Mouse (Mus musculus) MEL (cell line): ENCODE results near the gene Entr1. TPM values are rescaled to one million over a fixed set of nuclear protein-coding genes. Genes with fewer than 3 reads are reported as not detected.
A peak's percentile ranks its signal among the peaks of the same experiment; 100 is the strongest.
"Not testable (repeated sequence)": the region's sequence is repeated elsewhere in the genome, so short reads cannot be mapped to it uniquely, and the experiment has no call there.

Experiments used
- DNase-seq: peaks from one replicate; pipeline ENCODE4 v3.0.0; 2011; ENCODE audit warnings: low read depth, low spot score
- H3K27ac ChIP-seq: 2 replicates; pipeline ENCODE4 v1.5.1; 2012; ENCODE audit warnings: low read depth, mild to moderate bottlenecking, control low read depth, low read length, moderate library complexity; ENCODE audit not compliant: control insufficient read depth
- H3K27me3 ChIP-seq, 2 experiments: fragments of 150-350 bp in 1 of 2; sonication (generic) in 1 of 2; 2 replicates each; pipeline ENCODE4 v1.6.1; 2012; ENCODE audit warnings: low read length in 2 of 2, mild to moderate bottlenecking in 2 of 2, improper control_type of control experiment in 1 of 2, moderate library complexity in 1 of 2; ENCODE audit not compliant: insufficient read depth in 2 of 2, control insufficient read depth in 1 of 2
- H3K36me3 ChIP-seq, 2 experiments: 2 replicates each; pipeline ENCODE4 v1.6.1; 2012 to 2014; ENCODE audit warnings: low read length in 2 of 2, improper control_type of control experiment in 1 of 2, inconsistent platforms in 1 of 2, mild to moderate bottlenecking in 1 of 2; ENCODE audit not compliant: insufficient read depth in 2 of 2, control insufficient read depth in 1 of 2
- H3K4me1 ChIP-seq, 2 experiments: fragments of 150-350 bp in 1 of 2; sonication (generic) in 1 of 2; 2 replicates each; pipeline ENCODE4 v1.6.1; 2012; ENCODE audit warnings: low read length in 2 of 2, improper control_type of control experiment in 1 of 2, mild to moderate bottlenecking in 1 of 2; ENCODE audit not compliant: insufficient read depth in 2 of 2, control insufficient read depth in 1 of 2
- H3K4me3 ChIP-seq, 2 experiments: fragments of 150-350 bp in 1 of 2; sonication (generic) in 1 of 2; 2 replicates each; pipeline ENCODE4 v1.5.1; 2012; ENCODE audit warnings: low read depth in 2 of 2, low read length in 2 of 2, mild to moderate bottlenecking in 2 of 2, moderate library complexity in 2 of 2, control low read depth in 1 of 2, improper control_type of control experiment in 1 of 2; ENCODE audit not compliant: control insufficient read depth in 1 of 2, insufficient read depth in 1 of 2
- H3K79me2 ChIP-seq: 2 replicates; pipeline ENCODE4 v1.6.1; 2012; ENCODE audit warnings: mild to moderate bottlenecking, low read length, moderate library complexity; ENCODE audit not compliant: control insufficient read depth, poor library complexity, insufficient read depth
- H3K9ac ChIP-seq: 2 replicates; pipeline ENCODE4 v1.6.1; 2012; ENCODE audit warnings: low read depth, mild to moderate bottlenecking, control low read depth, low read length, moderate library complexity; ENCODE audit not compliant: control insufficient read depth, poor library complexity, severe bottlenecking
- H3K9me3 ChIP-seq: fragments of 150-350 bp; sonication (generic); replicated peaks from 2 replicates; pipeline ENCODE4 v1.6.1; 2012; ENCODE audit warnings: mild to moderate bottlenecking, low read length, improper control_type of control experiment, moderate library complexity; ENCODE audit not compliant: insufficient read depth
- CTCF ChIP-seq, 3 experiments: IDR thresholded peaks in 2 of 3; conservative IDR thresholded peaks in 1 of 3; 2 replicates each; pipeline ENCODE4 v1.5.1; 2011 to 2012; ENCODE audit warnings: low read length in 3 of 3, low read depth in 2 of 3, mild to moderate bottlenecking in 2 of 3, improper control_type of control experiment in 1 of 3, inconsistent platforms in 1 of 3, mixed read lengths in 1 of 3, moderate library complexity in 1 of 3; ENCODE audit not compliant: control insufficient read depth in 1 of 3, insufficient read depth in 1 of 3, poor library complexity in 1 of 3, severe bottlenecking in 1 of 3
- ELF1 ChIP-seq: IDR thresholded peaks from 2 replicates; pipeline ENCODE4 v1.6.1; 2014; ENCODE audit warnings: low read depth, mild to moderate bottlenecking, inconsistent platforms, low read length, improper control_type of control experiment, moderate library complexity
- ETS1 ChIP-seq: IDR thresholded peaks from 2 replicates; pipeline ENCODE4 v1.6.1; 2012; ENCODE audit warnings: low read depth, mild to moderate bottlenecking, inconsistent platforms, low read length, improper control_type of control experiment, moderate library complexity
- MAFK ChIP-seq: IDR thresholded peaks from 2 replicates; pipeline ENCODE4 v1.6.1; 2011; ENCODE audit warnings: low read depth, mild to moderate bottlenecking, low read length, improper control_type of control experiment, borderline replicate concordance
- MAX ChIP-seq: IDR thresholded peaks from 2 replicates; pipeline ENCODE4 v1.6.1; 2011; ENCODE audit warnings: low read length, improper control_type of control experiment
- MAZ ChIP-seq: IDR thresholded peaks from 2 replicates; pipeline ENCODE4 v1.6.1; 2012; ENCODE audit warnings: low read depth, mild to moderate bottlenecking, inconsistent platforms, low read length, improper control_type of control experiment
- ZC3H11A ChIP-seq: IDR thresholded peaks from 2 replicates; pipeline ENCODE4 v1.6.1; 2012; ENCODE audit warnings: low read depth, mild to moderate bottlenecking, inconsistent platforms, low read length, improper control_type of control experiment
- ZMIZ1 ChIP-seq: IDR thresholded peaks from 2 replicates; pipeline ENCODE4 v1.6.1; 2012; ENCODE audit warnings: low read depth, mild to moderate bottlenecking, inconsistent platforms, low read length, improper control_type of control experiment, moderate library complexity
- polyA plus RNA-seq, 2 experiments: library from polyadenylated mRNA; stranded (reverse) in 1 of 2; unstranded in 1 of 2; fragments of >175 nt in 1 of 2; fragments of >200 nt in 1 of 2; gene quantifications; 2 replicates each; pipeline versions ENCODE4 v1.2.1 to v1.2.4; 2012; ENCODE audit warnings: low replicate concordance in 2 of 2, low read depth in 1 of 2; ENCODE audit not compliant: insufficient read length in 2 of 2, insufficient read depth in 1 of 2, missing spikeins in 1 of 2
- total RNA-seq: library from RNA; depleted of rRNA; stranded (reverse); fragments of 300-350 nt; gene quantifications from 2 replicates; pipeline ENCODE4 v1.2.3, GENCODE M21; 2012

The Entr1 gene
- total and polyA plus RNA-seq, 3 experiments, result 63.6 to 71.1 TPM; not detected in 1

- peaks cover 7 to 8% of the 10 kb centered on the region in 2 experiments for H3K36me3 ChIP-seq
- no peak for TF ChIP-seq ZC3H11A
- 0 out of 6 replicates have a peak, but pooled peaks of 1 of the 3 experiments have one; percentile 13 for TF ChIP-seq CTCF (IDR thresholded peaks at IDR 0.05 in 2 of 3, conservative IDR thresholded peaks at IDR 0.05 in 1 of 3; ENCODE audit: control insufficient read depth in 1 of 3, insufficient read depth in 1 of 3, low read depth in 2 of 3, low read length in 3 of 3, poor library complexity in 1 of 3, severe bottlenecking in 1 of 3)
- peaks cover 31% of the 10 kb centered on the region for H3K79me2 ChIP-seq
- H3K27ac ChIP-seq, result 0 out of 2 replicates have a peak overlapping the region, but pooled peaks have one; percentile 9
- no peaks in the 10 kb centered on the region for H3K9me3 ChIP-seq
- peak; percentile 36 for DNase-seq
- peak overlapping the region; percentile 75 to 93 for H3K4me3 ChIP-seq
- no peaks in the 10 kb centered on the region for H3K27me3 ChIP-seq
- H3K4me1 ChIP-seq, result peaks cover 0 to 11% of the 10 kb centered on the region in 2 experiments; a peak in 3 of 4 replicates
- peak overlapping the region; percentile 85 for H3K9ac ChIP-seq
Observed at GRCm38 (mm10) chr2:26388682-26389153, 398 bp downstream of the Entr1 start.

- no peak for DNase-seq
- Histone ChIP-seq H3K9ac (peak overlapping the region; percentile 26; the same call in 1 of the 2 replicates), H3K4me3 (no peak overlapping the region; a peak in 1 of 4 replicates), H3K27me3 (no peaks in the 10 kb centered on the region), H3K27ac (no peak overlapping the region), H3K4me1 (peaks cover 0 to 11% of the 10 kb centered on the region in 2 experiments; a peak in 3 of 4 replicates), H3K9me3 (no peaks in the 10 kb centered on the region), H3K79me2 (peaks cover 31% of the 10 kb centered on the region), H3K36me3 (peaks cover 5 to 7% of the 10 kb centered on the region in 2 experiments)
- TF ChIP-seq ELF1 (no peak), MAZ (no peak), MAX (no peak), ETS1 (no peak), ZMIZ1 (no peak), MAFK (no peak)
Observed at GRCm38 (mm10) chr2:26387713-26388112, 1.4 kb downstream of the Entr1 start.

GRCm38 (mm10) chr2:26380871-26381270 lies 8.2 kb downstream of the Entr1 start:
- not testable (repeated sequence) for H3K27ac ChIP-seq, H3K36me3 ChIP-seq, H3K9me3 ChIP-seq, H3K4me1 ChIP-seq, H3K27me3 ChIP-seq, DNase-seq
- Histone ChIP-seq H3K9ac (peak overlapping the region; percentile 61), H3K4me3 (peak overlapping the region; percentile 72 to 94), H3K79me2 (peaks cover 17% of the 10 kb centered on the region)
